Mouse (Mus musculus) brain, embryonic 14.5 days (tissue): ENCODE measurements around the gene Lrsam1.

ENCODE experiments used
- CTCF ChIP-seq: fragments of 200-500 bp; IDR thresholded peaks from 2 replicates; pipeline ENCODE4 v1.5.1; 2012; ENCODE audit warnings: inconsistent platforms, mild to moderate bottlenecking, moderate library complexity, borderline replicate concordance; ENCODE audit not compliant: insufficient read depth, insufficient read length; ENCODE audit errors: extremely low read depth
- POLR2A ChIP-seq: fragments of 200-500 bp; IDR thresholded peaks from 2 replicates; pipeline ENCODE4 v1.6.1; 2012; ENCODE audit warnings: mild to moderate bottlenecking, inconsistent platforms, borderline replicate concordance; ENCODE audit not compliant: poor library complexity, insufficient read depth, insufficient read length, severe bottlenecking; ENCODE audit errors: extremely low read depth

- TF ChIP-seq CTCF: no peak
- TF ChIP-seq POLR2A: no peak
Measured at GRCm38 (mm10) chr2:33005041-33005440, 43.6 kb upstream of the Lrsam1 start.
